Mouse (Mus musculus) kidney, adult 9 months (tissue): ENCODE results near the gene Rab4b.

Source experiments
- DNase-seq: peaks from one replicate; pipeline ENCODE4 v3.0.0; 2022

Rab4b gene

DNA sequence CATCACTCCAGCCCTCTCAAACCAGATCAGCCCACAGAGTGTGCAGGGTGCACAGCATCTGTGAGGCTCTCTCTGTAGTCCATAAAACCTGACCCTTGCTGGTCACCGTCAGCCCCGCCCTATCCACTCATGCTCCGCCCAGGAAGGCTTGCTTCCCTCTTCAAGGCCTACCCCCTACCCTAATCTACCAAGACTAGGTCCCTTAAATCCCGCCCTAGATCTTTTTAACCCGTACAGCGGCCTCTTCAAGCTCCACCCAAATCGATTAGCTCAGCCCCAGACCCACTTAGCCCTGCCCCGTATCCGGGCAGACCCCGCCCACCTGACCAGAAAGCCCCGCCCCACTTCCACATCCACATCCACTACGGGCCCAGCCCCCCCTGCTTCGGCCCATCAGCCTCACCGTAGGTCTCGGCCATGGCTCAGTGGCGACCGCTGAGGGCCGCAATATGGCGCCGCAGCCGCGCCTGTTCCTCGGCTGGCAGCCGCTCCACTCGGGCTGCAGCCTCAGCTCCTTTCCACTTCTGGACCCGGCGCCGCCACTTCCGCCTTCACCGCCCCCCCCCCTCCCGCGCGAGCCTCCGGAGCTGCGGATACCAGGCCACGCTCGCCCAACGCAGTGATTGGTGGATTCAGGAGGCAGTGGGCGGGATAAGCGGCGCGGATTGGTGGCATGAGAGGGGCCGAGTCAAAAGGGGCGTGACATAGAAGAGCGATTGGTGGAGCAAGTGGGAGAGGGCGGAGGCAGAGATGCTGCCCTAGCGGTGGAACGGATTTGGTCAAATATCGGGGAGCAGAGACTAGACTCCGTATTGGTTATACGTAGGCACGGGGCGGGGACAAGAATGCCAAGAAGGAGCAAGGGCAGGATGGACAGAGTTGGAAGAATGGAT, at the start of gene Rab4b:
TSS of gene Rab4b (minus strand) at position 573 of the 893 bp plus-strand sequence.
- DNase-seq, result peak; percentile 100

DNA sequence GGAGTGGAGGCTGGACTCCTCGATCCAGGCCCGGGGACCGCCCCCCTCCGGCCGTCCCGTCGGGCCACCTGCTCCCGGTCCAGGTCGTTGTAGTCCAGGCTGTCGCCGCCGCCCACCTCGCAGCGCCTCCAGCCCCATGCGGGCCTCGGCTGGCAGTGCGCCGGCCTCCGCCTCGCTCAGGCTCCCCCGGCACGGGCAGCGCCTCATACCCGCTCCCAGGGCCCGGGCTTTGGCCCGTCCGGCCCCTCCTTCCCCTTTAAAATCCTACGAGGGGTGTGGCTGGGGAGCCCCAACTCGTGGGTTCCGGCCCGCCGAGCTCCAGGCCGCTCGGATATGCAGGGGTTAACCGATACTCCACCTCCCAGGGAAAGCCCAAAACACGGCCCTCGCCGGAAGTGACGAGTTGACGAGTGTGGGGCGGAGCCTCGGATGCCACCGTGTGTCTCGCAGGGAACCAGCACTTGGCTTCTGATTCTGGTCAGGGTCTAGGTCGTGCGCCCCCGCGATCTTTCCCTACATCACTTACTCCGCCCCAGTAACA, 49.7 kb upstream of the Rab4b start, which contains the start of gene Itpkc:
TSS of gene Itpkc (minus strand) at position 381 of the 541 bp plus-strand sequence.
- peak; percentile 93 for DNase-seq

DNA sequence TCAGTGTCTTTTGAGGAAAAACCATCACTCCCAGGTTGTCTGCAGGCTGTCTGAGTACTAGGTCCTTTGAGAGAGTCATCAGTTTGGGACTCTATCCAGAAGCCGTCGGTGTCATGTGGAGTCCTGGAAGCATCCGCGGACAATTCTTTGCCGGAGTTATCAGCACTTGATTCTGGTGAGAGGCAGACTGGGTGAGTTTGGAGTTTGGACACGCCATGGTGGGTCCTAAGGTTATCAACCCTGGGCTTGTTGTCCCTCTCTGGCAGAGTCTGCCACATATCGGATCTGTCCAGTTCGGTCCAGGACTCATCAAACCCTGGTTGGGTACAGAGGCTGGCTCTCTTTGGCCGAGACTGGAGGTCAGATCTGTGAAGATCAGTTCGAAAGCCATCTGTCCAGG, 49.0 kb upstream of the Rab4b start:
- DNase-seq, result no peak

DNA sequence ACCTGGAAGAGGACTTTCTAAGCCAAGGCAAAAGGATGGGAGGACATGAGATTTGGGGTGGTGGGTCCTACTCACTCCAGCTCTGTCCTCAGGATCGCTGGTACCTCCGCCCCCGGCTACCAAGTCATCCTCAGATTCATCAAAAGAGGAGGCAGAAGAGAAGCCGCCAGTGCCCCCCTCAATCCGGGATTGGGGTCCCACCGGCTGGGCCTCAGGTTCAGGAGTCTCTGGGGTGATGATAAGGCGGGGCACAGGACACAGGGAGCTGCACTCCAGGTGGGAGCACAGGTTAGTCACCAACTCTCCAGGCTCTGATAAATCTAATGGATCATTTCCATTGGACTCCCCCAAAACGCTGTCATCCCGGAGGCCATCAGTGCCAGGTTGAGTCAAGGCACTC, 48.6 kb upstream of the Rab4b start:
- DNase-seq, result no peak

DNA sequence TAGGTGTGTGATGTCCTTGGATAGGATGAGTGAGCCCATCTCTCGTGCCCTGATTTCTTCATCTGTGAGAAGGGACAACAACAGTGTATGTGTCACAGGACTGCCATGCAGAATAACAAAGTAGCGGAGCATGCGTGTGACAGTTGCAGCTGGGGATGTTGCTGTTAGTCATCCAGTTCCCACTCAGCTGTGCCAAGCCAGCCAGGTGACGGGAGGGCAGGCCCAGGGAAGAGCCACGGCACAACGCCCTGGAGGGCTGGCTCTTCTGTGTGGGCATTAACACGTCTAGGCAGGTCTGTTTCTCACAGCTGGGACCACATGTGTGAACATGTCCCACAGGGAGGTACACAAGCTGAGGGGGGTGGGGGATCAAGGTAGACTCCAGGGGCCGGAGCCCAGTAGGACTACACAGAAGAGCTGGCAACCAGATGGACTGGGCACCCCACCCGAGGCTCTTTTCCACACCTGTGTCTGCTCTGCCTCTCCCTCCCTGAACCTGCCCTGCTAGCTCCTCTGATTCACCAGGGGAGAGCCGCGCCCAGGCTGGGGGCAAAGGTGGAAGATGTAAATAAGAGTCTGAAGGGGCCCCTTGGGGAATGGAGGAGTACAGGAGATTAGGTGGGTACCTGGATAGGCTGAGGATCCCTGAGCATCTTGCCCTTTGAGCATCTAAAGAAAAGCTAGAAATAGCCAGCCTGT, 46.3 kb upstream of the Rab4b start:
- DNase-seq, result no peak

DNA sequence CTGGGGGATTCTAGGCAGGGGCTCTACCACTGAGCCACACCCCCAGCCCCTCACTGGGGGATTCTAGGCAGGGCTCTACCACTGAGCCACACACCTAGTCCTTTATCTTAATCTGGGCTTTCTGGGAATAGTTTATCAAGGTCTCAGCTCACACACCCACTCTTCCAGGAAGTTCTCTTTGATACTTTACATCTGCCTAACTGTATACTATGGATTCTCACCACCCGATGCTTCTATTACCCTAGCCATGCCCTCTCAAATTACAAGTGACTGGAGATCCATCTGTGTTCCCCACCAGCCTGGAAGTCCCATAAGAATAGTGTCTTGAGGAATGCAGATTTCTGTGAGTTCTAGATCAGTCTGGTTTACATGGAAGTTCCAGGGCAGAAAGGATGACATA, 43.8 kb upstream of the Rab4b start:
- no peak for DNase-seq

DNA sequence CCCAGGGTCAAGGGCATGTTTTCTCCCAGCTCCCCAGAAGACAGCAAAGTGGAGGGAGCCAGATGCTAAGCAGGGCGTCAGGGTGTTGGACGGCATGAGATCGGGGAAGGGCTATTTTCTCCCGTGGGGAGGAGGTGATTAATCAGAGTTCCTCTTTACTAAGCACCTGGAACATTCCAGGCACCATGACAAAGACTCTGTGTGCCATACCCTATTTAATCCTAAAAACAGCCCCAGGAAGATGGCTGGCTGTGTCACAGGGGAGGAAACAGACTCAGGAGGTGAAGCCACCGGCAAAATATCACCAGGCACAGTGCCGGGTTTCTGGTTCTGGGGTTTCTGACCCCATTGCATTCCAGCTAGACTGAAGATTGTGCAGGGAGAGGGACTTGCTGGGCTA, 43.2 kb upstream of the Rab4b start:
- DNase-seq, result no peak

DNA sequence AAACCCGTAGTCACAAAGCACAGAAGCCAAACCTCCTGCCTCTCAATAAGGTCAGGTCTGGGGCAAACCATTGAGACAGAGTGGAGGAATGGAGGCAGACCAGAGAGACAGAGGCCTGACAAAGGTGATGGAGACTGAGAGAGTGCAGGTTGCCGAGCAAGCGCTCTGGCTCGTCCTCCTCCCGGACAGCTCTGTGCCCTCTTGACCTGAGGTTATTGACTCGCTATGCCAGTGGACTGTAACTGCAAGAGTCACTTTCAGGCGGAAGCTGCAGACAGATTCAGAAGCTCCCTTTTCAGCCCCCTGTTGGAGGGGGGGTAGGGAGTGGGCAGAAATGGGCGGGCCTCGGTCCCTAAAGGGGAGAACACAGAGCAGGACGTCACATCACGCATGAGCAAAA, 41.2 kb upstream of the Rab4b start:
- DNase-seq, result no peak

DNA sequence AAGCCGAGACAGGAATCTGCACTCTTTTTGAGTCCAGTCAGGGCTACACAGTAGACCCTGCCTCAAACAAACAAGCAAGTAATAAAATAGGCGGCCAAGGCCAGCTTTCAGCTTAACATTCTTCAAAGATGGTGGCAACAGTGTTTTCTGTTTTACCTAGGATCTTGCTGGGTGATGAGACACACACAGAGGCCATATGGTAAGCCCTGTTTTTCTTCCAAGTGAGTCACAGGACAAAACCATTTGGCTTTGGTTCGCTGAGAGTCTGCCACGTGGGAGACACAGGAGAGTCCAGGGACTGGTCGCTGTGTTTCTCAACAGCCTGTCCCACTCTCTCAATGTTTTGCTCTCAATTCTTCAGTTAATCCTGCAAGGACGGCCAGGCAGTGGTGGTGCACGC, 39.9 kb upstream of the Rab4b start:
- no peak for DNase-seq

DNA sequence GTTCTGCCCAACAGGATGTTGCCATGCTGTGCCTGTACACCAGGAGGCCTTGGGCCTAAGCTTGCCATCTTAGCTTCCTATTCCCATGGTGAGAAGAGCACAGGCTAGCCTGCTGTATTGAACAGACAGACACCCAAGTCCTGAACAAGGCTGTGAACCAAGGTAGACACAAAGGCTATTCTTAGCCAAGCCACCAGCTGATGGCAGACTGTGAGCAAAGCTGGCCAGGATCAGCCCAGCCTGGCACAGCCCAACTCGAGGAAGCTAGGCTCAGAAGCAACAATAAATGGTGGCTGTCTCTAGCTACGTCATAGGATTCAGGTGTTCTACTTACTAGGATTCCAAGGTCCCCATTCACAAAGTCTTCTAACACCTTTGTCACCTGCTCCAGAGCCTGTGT, 33.9 kb upstream of the Rab4b start:
- DNase-seq, result no peak

DNA sequence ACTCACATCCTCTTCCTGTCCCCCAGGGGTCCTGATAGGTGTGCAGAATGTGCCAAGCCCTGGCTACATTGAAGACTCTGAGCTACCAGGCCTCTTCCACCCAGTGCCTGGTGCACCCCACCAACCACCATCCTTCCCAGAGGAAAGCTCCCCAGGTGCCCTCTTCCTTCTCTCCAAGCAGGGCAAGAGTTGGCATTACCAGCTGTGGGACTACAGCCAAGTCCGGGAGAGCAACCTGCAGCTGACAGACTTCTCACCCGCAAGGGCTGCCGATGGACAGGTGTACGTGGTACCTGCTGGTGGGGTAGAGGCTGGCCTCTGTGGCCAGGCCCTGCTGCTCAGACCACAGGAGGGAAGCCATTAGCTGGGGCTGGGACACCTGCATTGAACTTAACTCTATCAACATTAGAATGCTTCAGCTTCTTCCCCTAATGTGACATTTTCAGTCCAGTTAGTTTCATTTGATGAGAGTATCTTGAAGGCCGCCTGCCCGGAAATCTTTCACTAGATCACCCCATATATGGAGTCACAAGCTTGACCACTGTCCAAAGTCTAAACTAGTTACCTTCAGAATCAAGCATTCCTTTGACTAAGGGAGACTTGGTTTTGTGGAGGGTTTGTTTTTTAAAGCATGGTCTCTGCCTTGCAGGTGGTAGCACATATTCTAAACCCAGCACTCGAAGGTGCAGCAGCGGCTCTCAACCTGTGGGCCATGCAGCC, 25.2 kb upstream of the Rab4b start:
- peak; percentile 65 for DNase-seq

DNA sequence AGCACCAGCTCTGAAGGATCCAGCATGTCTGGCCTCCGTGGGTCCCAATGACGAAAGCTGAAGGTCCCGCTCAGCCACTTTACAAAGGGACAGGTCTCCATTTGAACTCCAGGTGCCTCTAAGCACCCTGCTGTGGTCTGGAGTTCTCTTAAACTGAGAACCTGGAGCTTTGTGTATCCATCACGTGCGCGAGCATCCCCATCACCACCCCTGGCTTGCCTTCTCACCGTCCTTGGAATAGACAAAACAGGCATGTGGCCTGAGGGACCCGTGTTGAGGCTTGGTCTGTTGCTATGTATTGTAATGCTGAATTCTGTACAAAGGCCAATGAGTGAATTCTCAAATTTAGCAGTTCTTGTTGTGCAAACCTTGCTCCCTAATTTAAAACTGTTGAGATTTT, 20.1 kb upstream of the Rab4b start:
- no peak for DNase-seq

DNA sequence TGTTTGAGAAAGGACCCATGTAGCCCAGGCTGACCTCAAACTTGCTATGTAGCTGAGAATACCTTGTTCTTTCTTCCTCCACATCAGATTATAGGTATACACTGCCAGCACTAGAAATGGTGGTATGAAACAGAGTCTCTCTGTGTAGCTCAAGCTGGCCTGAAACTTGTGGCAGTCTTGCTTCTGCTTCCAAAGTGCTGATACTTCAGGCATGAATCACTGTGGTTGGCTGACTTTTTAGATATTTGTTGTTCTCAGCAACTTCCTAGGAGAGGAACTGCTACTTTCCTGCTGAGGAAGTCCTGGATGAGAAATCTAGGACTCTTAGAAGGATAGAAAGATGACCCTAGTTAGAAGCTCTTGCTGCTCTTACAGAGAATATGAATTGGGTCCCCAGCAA, 19.7 kb upstream of the Rab4b start:
- DNase-seq, result no peak

DNA sequence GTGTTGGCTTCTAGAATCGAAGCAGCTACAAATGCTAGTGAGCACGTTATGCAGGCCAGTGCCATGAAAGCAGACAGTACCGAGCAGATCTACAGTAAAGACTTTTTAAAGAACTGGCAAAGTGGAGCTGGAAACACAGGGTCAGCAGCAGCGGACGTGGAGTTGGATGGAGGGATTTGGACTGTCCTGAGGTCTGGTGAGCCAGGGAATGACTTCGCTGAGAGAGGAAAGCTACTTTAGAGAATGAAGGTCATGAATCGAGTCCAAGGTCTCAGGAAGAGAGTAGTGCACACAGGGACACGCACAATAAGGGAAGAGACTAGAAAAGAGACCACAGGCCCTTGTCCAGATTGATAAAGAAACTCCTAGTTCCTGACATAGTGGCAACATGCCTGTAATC, 18.9 kb upstream of the Rab4b start:
- DNase-seq, result no peak

DNA sequence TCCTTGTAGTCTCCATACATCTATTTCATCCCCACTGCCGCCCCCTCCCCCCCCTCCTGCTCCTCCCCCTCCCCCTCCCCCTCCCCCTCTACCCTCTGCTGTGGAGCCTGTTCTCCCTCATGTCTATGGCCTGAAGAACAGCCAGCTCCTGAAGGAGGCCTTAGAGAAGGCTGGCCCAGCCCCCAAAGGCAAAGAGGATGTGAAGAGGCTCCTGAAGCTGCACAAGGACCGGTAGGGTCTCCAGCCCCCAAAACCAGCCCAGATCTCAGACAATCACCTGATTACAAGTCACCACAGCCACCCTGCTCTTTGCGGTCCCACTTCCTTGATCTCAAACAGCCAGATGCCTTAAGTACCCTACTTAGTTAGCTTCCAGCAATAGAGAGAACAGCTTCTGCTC, 18.4 kb upstream of the Rab4b start:
- no peak for DNase-seq

DNA sequence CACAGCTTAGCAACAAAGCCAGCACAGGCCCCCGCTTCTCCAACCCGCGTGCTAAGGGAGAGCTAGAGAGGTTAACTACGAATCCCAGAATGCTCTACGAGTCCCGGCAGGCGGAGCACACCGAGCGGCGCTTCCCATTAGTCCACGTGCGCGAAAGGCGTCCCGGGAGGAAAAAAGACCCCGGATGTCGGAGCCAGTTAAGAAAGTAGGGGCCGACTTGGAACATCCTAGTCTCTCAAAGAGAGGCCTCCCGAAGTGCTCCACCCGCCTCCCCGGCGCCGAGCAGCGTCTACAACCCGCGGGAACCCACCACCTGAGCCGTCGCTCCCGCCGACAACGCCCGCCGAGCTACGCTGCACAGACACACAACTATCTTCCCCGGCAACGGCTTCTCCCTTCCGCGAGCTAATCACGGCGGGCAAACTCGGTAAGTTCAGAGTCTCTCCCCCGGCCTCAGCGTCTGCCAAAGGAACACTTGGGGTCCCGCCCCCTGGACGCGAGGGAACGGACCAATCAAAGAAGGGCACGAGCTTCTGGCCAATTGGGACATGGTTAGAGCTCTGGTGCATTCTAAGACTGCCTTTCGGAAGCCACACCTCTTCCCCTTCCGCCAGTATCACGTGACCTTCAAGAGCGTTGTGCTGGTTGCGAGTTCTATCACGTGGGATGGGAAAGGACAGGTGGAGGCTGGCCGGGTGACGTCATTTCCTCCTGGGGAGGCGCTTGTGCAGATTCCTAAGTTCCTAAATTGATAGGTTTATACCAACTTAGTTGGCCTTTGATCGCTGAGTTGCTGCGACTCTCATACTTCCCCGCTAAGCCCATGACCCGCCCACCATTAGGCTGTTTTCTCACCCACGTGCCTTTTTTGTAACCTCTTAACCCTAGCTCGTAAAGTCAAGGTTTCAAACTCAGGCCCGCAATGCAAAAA, 17.2 kb upstream of the Rab4b start, which contains the start of the genes BC024978 and Snrpa:
TSS of gene BC024978 (plus strand) at position 101 of the 931 bp plus-strand sequence.
TSS of gene Snrpa (minus strand) at position 591 of the 931 bp plus-strand sequence.
- peak; percentile 100 for DNase-seq

DNA sequence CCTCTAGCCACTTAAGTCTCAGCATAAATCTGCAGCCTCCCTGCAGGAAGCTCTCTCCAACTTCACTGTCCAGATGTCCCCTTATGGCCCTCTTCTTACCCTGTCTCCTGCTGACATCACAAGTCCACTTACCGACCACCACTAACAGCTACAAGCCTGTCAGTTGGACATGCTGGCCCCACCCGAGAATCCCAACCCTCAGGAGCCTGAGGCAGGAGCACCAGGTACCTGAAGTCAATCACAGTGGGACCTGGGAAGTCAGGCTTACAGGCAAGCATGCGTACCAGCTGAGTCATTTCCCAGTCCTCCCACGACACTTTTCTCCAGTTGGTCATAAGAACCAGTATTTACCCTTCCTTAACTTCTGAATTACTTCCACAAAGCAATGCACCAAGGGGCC, 15.0 kb upstream of the Rab4b start:
- no peak for DNase-seq

DNA sequence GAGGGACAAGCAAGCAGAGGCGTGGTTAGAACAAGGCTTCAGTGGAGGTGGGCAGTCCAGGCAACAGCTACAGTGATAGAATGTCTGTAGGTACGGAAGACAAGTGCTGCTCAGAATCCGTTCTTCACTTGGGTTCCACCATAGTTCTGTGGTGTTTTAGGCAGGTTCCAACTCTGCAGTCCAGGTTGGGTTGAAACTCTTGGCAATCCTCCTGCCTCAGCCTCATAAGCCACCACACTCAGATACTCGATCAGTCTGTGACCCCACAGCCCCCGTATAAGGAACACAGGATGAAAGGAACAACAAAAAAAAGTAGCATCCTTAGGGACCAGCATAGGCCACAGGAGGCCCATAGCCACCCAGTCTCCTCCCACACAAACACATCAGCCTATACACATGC, 13.7 kb upstream of the Rab4b start:
- DNase-seq, result no peak

DNA sequence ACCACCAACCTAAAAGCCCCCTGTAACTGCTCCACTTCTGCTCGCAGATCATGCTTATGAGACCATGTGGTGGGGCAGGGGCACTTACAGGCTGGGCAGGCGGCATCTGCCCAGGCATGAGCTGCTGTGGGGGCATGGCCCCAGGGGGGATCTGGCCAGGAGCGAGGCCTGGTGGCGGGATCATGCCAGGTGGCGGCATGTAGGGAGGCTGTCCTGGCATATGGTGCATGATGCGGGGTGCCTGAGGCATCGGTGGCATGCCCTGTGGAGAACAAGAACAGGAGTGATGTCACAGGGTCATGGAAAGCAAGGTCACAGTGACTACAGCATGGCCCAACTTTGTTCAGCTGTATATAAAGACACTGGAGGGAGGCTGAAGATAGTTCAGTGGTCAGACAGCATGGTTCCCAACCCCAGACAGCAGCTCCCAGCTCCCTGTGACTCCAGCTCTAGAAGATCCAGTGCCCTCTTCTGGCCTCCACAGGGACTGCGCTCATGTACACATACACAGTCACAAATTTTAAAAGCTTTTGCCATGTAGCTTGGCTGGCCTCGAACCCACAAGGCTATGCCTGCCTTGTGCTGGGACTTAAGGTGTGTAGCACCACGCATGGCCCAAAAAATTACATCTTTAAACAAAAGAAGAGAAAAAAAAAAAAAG, 10.7 kb upstream of the Rab4b start:
- DNase-seq, result no peak

DNA sequence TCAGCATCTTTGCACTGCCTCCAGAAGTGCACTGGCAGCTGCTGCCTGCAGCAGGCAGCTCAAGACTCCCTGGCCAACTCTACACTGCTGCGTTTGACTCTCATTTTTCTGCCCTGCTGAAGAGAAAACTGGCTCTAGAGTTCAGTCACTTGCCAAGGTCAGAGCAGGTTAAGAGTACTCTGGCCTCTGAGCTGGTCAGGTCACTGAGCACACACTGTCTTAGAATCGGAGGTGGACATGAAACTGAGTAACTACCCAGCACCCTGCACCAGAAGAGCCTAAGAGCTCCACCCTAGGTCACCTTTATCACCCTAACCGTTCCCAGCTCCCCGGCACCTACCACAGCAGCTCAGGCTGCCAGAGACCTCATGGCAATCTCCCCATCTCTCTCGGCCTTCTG, 7.3 kb upstream of the Rab4b start:
- peak; percentile 59 for DNase-seq

DNA sequence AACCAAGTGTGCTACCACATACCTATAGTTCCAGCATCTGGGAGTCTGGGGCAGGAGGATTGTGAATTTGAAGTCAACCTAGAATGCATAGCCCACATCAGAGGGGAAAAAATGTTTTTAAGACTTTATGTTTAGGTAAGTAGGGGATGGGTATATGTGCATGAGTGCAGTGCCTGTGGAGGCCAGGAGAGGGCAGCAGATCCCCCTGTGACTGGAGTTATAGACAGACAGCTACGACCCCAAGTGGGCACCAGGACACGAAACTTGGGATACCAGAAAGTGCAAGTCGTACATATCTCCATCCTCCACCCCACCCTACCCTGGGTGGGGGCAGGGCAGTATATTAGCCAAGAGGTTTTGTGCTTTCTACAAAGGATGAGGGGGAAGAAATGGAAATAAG, 6.3 kb upstream of the Rab4b start:
- DNase-seq, result no peak
